Mouse (Mus musculus) spleen, adult 2 months (tissue): ENCODE data around the gene Tsc2. TPM values are rescaled to one million over a fixed set of nuclear protein-coding genes. Genes with fewer than 3 reads are reported as not detected.

Experiments used
- DNase-seq, 2 experiments: peaks; one replicate each; pipeline versions ENCODE4 v3.0.0 to v3.0.0-alpha.2; 2012 to 2021; ENCODE audit warnings: low spot score in 2 of 2, low read depth in 1 of 2
- H3K27ac ChIP-seq: fragments of 200-500 bp; 2 replicates; pipeline ENCODE4 v1.5.1; 2012; ENCODE audit warnings: low read length, inconsistent platforms; ENCODE audit not compliant: insufficient read depth
- H3K27me3 ChIP-seq: fragments of 200-500 bp; 2 replicates; pipeline ENCODE4 v1.6.1; 2012; ENCODE audit warnings: mild to moderate bottlenecking, moderate library complexity, low read length, inconsistent platforms; ENCODE audit not compliant: control insufficient read depth, insufficient read depth
- H3K36me3 ChIP-seq: fragments of 200-500 bp; 2 replicates; pipeline ENCODE4 v1.6.1; 2012; ENCODE audit warnings: mild to moderate bottlenecking, low read length, inconsistent platforms; ENCODE audit not compliant: control insufficient read depth, insufficient read depth
- H3K4me1 ChIP-seq: fragments of 200-500 bp; 2 replicates; pipeline ENCODE4 v1.6.1; 2011; ENCODE audit warnings: inconsistent platforms; ENCODE audit not compliant: control insufficient read depth, insufficient read depth, insufficient read length
- H3K4me3 ChIP-seq: fragments of 200-500 bp; 2 replicates; pipeline ENCODE4 v1.5.1; 2011; ENCODE audit warnings: mild to moderate bottlenecking, inconsistent platforms; ENCODE audit not compliant: insufficient read depth, insufficient read length; ENCODE audit errors: extremely low read depth
- CTCF ChIP-seq: fragments of 200-500 bp; IDR thresholded peaks from 2 replicates; pipeline ENCODE4 v1.5.1; 2011; ENCODE audit warnings: mild to moderate bottlenecking, inconsistent platforms; ENCODE audit not compliant: insufficient read depth, insufficient read length, insufficient replicate concordance; ENCODE audit errors: extremely low read depth
- POLR2A ChIP-seq: fragments of 200-500 bp; IDR thresholded peaks from 2 replicates; pipeline ENCODE4 v1.6.1; 2011; ENCODE audit warnings: low read depth, low read length, inconsistent platforms
- WGBS: fragments of 180-500 bp; shearing (Covaris S2); methylation state at CpG from one replicate; pipeline ENCODE4 v1.1.7; 2018; 5-methylcytosine and 5-hydroxymethylcytosine counted together
- polyA plus RNA-seq: library from polyadenylated mRNA; depleted of rRNA; stranded (reverse); fragments of >200 nt; gene quantifications from 2 replicates; pipeline ENCODE4 v1.2.3, GENCODE M21; 2012

The Tsc2 gene
- polyA plus RNA-seq, 1 experiment, result 86.1 TPM

- H3K27me3 ChIP-seq, result peaks cover 8% of the 10 kb centered on the region
- H3K27ac ChIP-seq, result no peak overlapping the region; the same call in 1 of the 2 replicates
- no peak for TF ChIP-seq CTCF
- no peak for TF ChIP-seq POLR2A
- H3K36me3 ChIP-seq, result no peaks in the 10 kb centered on the region
- WGBS, result 78% methylated on average over 10 of the region's 10 CpGs
- H3K4me1 ChIP-seq, result peaks cover 4% of the 10 kb centered on the region
- no peak for DNase-seq
- H3K4me3 ChIP-seq, result no peak overlapping the region
Measured at GRCm38 (mm10) chr17:24648731-24649377, 16.4 kb upstream of the Tsc2 start.

GRCm38 (mm10) chr17:24647493-24647892 lies 15.1 kb upstream of the Tsc2 start:
- no peak overlapping the region for H3K4me3 ChIP-seq
- no peak for DNase-seq
- H3K4me1 ChIP-seq, result peaks cover 4% of the 10 kb centered on the region
- H3K36me3 ChIP-seq, result no peaks in the 10 kb centered on the region
- TF ChIP-seq CTCF (no peak), POLR2A (no peak)
- WGBS, result 88% methylated on average over 11 of the region's 11 CpGs
- H3K27me3 ChIP-seq, result peaks cover 8% of the 10 kb centered on the region
- no peak overlapping the region; the same call in 1 of the 2 replicates for H3K27ac ChIP-seq

- Histone ChIP-seq H3K4me3 (no peak overlapping the region), H3K4me1 (peaks cover 4% of the 10 kb centered on the region), H3K27ac (no peak overlapping the region), H3K27me3 (peaks cover 8% of the 10 kb centered on the region), H3K36me3 (no peaks in the 10 kb centered on the region)
- 84% methylated on average over 4 of the region's 4 CpGs for WGBS
- no peak for DNase-seq
- TF ChIP-seq POLR2A, result no peak
Measured at GRCm38 (mm10) chr17:24646381-24646780, 14.0 kb upstream of the Tsc2 start.

- Histone ChIP-seq H3K27ac (peak overlapping the region; percentile 17; the same call in 1 of the 2 replicates), H3K4me3 (no peak overlapping the region), H3K4me1 (peaks cover 4% of the 10 kb centered on the region), H3K36me3 (no peaks in the 10 kb centered on the region), H3K27me3 (peaks cover 8% of the 10 kb centered on the region)
- DNase-seq, result no peak
- WGBS, result 92% methylated on average over 3 of the region's 3 CpGs
- no peak for TF ChIP-seq CTCF
- TF ChIP-seq POLR2A, result no peak
Measured at GRCm38 (mm10) chr17:24645916-24646315, 13.5 kb upstream of the Tsc2 start.

GRCm38 (mm10) chr17:24644875-24645721 lies 12.7 kb upstream of the Tsc2 start:
- no peaks in the 10 kb centered on the region for H3K36me3 ChIP-seq
- peak overlapping the region; percentile 69 for H3K27ac ChIP-seq
- 78% methylated on average over 9 of the region's 9 CpGs for WGBS
- H3K27me3 ChIP-seq, result peaks cover 4% of the 10 kb centered on the region; the same call in 1 of the 2 replicates
- peaks cover 4% of the 10 kb centered on the region for H3K4me1 ChIP-seq
- TF ChIP-seq POLR2A (no peak), CTCF (no peak)
- no peak overlapping the region for H3K4me3 ChIP-seq
- DNase-seq, result no peak

- DNase-seq, result no peak
- peak overlapping the region; percentile 69 for H3K27ac ChIP-seq
- no peaks in the 10 kb centered on the region for H3K27me3 ChIP-seq
Measured at GRCm38 (mm10) chr17:24644030-24644715, 11.7 kb upstream of the Tsc2 start.

More at GRCm38 (mm10) chr17:24644030-24644715, 11.7 kb upstream of the Tsc2 start:
- no peak overlapping the region for H3K4me3 ChIP-seq
- H3K4me1 ChIP-seq, result no peaks in the 10 kb centered on the region; the same call in 1 of the 2 replicates
- WGBS, result 59% methylated on average over 7 of the region's 7 CpGs
- H3K36me3 ChIP-seq, result no peaks in the 10 kb centered on the region
- TF ChIP-seq CTCF (no peak), POLR2A (no peak)
